Mouse (Mus musculus) urinary bladder, postnatal 14 days (tissue): ENCODE measurements at regions not wholly inside any gene's neighbourhood (a gene's known extent, or its start where the extent isn't known, plus 50 kb on each side); places are given as distances from the start of the nearest gene placed in this dataset.

ENCODE experiments used
- DNase-seq: peaks from one replicate; pipeline ENCODE4 v3.0.0; 2021; ENCODE audit warnings: low spot score

GRCm38 (mm10) chr2:116808554-116808953, 69.9 kb upstream of the Tmco5 start:
- no peak for DNase-seq

GRCm38 (mm10) chr2:116810116-116810515, 68.4 kb upstream of the Tmco5 start:
- no peak for DNase-seq

GRCm38 (mm10) chr2:116812869-116813558, 65.5 kb upstream of the Tmco5 start:
- DNase-seq: peak; percentile 13

- DNase-seq: no peak
Measured at GRCm38 (mm10) chr2:116813559-116813895, 65.0 kb upstream of the Tmco5 start.

GRCm38 (mm10) chr2:116817134-116817533, 61.4 kb upstream of the Tmco5 start:
- no peak for DNase-seq

- DNase-seq: no peak
Measured at GRCm38 (mm10) chr2:116817561-116817960, 60.9 kb upstream of the Tmco5 start.

- DNase-seq: no peak
Measured at GRCm38 (mm10) chr2:116818550-116818949, 59.9 kb upstream of the Tmco5 start.

- DNase-seq: no peak
Measured at GRCm38 (mm10) chr2:116819016-116819687, 59.3 kb upstream of the Tmco5 start.

- DNase-seq: no peak
Measured at GRCm38 (mm10) chr2:116820831-116821745, 57.4 kb upstream of the Tmco5 start.
